Mouse (Mus musculus): ENCODE results near the gene Gm29776.

Gm29776 gene

DNA sequence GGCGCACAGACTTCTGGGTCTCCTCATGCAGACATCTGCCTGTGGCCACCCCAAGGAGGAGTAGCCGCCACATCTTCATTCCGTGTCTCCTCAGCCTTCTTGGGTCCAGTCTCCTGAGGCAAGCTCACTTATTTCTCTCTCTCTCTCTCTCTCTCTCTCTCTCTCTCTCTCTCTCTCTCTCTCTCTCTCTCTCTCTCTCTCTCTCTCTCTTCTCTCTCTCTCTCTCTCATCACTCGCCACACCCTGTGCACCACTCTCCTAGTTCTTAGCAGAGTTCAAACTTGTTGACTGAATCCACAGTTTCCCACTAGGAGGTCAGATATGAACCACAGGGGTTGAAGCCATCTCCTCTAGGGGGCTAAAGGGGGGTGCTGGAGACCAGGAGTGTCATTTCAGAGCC, at the start of gene Gm29776:
Gene Gm29776 (minus strand): TSS at position 101 of the 400 bp plus-strand sequence.
- DNase-seq (ENCODE audit: low read depth), result no peak

DNA sequence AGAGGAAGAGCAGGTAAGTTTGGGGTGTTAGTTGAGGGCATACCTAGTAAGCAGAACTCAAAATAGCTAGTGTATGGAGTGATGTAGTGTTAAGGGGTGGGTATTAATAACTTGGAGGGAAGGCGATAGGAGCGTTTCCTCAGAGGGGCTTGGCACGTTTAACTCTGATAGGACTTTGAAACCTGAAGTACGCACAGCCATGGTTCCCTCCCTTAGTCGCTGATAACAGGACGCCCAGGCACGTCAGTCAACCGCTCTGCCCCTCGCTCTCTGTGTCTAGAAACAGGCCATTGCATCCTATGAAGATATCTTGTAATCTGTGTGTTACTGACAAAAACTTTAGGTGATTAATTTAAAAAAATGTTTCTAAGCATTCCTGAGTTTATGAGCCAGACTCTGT, 47.4 kb upstream of the Gm29776 start:
- no peak for DNase-seq (ENCODE audit: low read depth)

DNA sequence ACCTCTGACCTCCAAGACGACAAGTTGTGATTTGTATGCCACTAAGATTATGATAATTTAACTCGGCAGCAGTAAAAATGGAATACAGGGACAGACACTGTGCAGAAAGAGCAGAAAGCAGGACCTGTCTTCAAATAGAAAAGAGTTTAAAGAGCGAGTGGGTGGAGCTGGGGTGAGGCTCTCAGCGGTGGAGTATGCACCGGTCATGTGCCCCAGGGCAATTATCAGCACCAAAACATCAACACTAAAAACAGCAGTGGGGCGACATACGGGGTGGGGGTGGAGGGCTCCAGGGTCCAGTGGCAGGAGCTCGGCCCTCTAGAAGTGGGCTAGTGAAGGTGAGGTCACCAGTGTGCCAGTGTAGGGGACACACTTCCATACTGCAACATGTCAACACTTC, 45.8 kb upstream of the Gm29776 start:
- no peak for DNase-seq (ENCODE audit: low read depth)

DNA sequence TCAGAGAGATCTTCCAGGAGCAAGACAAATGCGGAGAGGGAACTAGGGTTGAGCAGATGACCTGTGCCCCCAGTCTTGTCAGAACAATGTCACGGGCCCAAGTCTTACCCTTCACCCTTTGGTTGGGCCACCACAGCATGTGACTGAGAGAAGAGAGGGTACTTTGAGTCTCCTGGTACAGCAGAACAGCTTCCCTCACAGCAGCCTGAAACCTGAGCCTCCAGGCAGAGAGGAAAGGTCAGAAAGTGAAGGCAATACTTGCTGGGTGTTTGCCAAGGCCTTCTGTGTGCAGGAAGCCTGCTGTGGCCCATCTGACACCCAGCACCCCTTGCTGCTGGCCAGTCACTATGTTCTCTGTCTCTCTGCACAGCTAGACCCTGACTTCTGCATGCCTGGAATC, 43.7 kb upstream of the Gm29776 start:
- no peak for DNase-seq (ENCODE audit: low read depth)

DNA sequence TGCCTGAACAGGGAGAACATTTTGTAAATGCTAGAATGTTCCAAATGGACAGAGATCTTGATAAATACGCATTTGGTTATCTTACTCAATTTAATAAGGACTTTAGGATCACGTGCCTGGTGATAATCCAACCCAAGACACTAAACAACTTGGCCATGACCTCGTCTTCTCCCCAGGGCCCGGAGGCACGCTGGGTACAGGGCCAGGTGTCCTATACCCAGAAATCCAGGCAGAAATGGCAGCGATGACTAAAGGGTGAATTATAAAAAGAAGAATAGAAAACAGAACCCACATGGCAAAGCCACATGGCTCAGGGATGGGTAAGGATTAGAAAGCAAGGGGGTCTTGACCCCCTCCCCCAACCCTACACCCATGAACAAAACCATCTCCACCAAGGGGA, 43.1 kb upstream of the Gm29776 start:
- DNase-seq (ENCODE audit: low read depth), result no peak

DNA sequence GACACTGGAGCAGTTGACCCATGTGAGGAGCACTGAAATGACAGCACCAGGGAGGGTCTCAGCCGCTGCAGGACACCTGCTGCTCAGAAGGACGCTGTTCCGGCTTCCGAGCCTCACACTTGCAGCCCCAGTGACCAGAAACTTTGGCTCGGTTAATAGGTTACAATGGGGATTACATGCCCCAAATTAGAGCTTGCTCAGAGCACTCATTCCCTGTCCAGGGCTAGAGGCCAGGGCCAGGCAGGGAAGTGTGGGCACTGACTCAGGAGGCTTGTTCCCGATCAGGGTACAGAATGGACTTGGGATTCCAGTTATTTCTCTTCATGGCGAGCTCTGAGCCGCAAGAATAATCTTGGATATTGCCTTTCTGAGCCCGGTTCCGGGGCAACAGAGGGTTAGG, 39.0 kb upstream of the Gm29776 start:
- no peak for DNase-seq (ENCODE audit: low read depth)

DNA sequence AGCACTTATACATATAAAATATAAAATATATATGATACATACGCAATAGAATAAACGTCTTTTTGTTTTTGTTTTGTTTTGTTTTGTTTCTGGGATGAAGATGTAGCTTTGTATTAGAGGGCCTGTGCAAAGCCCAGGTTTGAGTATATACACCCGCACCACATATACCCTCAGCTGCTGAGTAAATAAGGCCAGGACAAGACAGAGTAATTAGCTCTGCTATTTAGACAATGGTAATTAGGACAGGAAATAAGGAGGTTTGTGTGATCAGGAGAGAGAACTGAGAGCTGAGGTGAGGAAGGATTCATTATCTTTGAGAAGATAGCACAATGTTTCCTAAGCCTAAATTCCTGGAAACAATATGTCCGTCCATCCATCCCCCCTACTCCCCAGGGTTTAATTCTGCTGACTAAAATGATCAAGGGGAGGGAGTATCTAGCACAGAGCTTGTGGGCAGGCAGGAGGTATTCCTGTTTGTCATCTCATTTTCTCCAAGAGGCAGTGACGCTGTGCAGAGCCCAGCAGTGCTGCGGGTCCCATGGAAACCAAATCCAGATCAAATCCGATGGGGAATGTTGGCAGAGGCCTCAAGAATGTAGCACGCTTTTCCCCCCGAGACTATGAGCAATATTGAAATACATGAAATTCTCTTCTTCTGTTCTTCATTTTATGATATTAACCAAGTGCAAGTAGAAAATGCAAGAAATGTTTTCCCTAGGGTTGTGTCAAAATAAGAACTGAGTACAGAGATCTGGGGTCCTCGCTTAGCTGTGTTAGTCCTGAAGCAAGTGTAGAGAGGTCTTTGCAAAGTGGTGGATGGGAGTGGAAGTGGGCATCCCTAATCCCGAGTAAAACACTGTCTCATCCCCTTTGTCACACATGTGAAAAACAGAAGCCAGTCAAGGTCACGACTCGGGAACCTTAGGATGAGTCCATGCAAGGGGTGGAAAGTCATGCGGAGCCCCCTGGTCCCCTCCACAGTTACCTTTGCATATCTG, 38.2 kb upstream of the Gm29776 start:
- DNase-seq (ENCODE audit: low read depth), result no peak

DNA sequence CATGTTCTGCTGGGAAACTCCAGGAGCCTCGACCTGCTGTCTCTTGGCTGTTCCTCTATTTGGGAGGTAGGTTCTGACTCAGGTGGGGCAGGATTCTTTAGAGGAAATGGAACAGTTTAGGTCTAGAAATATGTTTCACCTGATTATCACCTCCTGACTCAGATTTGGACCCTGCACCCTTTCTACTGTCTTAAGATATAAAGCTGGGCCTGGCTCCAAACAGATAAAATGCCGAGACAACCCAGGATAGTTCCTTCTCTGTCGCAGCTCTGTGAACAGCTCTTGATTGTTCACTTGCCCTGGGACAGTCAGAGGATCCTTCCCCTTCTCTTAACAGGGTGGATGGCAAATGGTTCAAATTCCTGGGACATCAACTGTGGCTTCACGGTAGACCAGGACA, 36.6 kb upstream of the Gm29776 start:
- DNase-seq (ENCODE audit: low read depth), result no peak

DNA sequence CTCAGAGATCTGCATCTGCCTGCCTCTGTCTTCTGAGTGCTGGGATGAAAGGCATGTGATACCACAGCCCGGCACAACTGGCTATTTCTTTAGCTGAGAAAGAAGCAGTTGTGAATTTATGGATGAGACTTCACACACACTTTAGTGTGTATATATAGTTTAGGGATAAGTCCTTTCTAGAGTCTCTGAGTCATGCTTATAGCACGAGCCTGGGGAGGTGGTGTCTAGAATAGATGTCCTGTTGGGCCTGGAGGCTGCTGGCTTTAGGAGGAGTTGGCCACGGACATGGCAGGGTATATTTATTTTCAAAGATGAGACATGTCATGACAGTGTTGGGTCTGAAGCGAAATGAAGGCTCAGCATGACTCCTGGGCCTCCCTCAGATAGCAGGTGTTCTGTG, 35.4 kb upstream of the Gm29776 start:
- DNase-seq (ENCODE audit: low read depth), result no peak

DNA sequence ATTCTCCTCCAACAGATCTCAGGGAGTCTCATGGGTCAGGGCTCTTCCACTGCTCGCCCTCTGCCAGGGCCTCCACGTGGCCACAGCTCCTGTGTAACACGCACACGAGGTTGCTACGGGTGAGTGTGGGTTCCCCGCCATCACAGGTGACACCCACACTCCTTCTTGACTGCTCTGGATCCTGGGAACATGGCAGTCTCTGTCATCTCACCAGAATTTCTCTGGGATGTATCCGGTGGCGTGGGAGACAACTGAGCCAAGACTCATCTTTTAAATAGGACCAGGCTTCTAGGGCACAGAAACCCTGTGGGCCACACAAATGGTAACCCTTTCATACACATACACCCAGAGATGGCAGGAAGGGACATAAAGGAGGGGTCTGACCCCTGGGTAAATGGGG, 33.6 kb upstream of the Gm29776 start:
- DNase-seq (ENCODE audit: low read depth), result no peak

DNA sequence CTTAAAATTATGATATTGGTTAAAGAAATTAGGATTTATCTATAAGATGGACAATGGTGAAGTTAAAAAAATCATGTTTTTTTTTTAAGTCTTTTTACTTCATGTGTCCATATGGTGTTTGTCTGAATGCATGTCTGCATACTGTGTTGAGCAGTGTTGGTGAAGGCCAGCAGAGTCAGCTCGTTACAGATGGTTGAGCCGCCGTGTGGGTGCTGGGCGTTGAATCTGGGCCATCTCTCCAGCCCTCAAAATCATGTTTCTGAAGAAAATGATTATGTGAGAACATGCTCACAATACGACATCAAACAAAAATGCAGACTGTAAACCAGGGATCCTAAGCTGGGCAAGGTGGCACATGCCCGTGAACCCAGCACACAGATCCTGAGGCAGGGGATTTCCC, 31.7 kb upstream of the Gm29776 start:
- no peak for DNase-seq (ENCODE audit: low read depth)

DNA sequence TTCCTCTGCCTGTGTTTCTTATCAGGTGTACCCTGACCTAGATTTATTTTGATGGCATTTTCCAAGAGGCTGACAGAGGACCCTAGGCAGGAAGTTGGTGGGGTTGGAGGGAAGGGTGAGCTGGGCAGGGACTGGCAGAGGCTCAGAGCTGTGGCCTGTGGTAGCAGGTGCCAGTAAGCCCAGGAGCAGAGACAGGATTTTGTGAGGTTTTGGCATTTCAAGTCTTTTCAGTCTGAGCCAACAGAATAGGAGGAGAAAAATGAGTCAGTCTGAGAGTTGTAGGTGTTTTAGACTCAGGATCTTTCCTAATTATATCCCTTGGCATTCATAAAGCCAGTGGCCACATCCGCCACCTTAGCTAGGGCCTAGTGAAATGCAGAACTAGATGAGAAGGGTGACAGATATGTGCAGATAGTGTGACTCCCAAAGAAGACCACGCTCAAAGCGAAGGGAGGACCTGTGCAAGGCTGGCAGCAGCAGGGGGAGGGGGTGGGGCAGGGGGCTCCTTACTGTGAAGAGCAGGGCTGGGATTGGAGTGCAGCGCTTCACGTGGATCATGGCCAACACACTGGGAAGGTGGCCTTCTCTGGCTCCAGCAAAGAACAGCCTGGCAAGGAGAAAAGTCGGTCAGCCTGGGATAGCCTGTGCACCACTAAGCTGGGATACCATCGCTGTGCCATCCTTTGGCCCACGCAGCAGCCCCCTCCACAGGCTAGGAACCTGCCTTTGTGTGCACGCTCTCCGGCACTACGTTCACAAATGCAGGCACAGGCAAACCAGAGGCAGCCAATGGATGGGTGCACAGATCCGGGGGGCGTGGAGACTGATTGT, 30.4 kb upstream of the Gm29776 start:
- DNase-seq (ENCODE audit: low read depth), result no peak

DNA sequence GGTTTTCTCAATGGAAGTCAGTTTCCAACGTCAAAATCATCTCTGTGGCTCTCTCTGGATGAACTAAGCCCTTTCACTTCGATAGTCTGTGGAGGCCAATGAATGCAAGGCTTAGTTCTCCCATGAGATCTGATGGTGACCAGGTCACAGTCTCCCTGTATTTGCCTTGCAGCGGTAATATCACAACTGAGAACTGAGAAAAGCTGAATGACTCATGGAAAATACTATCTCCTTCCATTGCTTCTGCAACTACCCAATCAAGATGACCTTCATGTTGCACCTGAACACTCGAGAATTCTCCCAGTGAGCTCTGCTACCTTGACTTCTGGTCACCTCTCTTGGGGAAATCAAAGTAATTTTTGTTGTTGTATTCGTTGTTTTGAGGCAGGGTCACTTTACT, 28.9 kb upstream of the Gm29776 start:
- no peak for DNase-seq (ENCODE audit: low read depth)

DNA sequence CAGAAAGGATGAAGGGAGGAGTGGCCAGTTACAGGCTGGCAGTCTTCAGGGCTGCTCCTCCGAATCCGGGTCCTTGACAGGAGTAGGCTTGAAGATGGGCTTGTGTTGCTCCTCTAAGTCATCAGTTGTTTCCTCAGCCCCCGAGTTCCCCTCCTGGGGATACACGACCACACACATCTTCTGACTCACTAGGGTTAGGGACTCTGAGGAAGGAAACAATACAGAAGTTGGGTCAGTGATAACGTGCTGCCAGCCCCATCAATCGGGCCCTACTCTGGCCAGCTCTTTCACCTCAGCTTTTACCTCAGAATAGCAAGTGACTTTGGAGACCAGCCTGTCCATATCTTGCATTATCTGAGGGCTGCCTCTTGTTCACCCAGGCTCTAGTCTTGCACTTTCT, 25.4 kb upstream of the Gm29776 start:
- DNase-seq (ENCODE audit: low read depth), result no peak

DNA sequence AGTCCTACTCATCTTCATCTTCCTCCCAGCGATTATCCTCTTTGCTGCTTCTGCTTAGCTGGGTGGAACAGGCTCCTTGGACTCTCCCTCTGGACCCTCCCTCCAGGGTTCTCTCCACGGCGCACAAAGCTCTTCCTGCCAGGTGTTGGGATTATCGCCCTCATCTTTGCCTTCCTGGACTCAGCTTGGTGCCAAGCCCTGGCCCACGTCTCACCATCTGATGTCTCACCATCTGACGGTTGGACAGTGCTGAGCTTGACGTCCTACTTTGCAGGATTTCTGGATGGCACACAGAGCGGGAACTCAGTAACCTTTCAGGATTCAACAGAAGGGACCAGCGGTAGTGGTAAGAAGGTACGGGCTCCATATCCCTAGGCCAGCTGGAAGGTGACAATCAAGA, 23.1 kb upstream of the Gm29776 start:
- no peak for DNase-seq (ENCODE audit: low read depth)

DNA sequence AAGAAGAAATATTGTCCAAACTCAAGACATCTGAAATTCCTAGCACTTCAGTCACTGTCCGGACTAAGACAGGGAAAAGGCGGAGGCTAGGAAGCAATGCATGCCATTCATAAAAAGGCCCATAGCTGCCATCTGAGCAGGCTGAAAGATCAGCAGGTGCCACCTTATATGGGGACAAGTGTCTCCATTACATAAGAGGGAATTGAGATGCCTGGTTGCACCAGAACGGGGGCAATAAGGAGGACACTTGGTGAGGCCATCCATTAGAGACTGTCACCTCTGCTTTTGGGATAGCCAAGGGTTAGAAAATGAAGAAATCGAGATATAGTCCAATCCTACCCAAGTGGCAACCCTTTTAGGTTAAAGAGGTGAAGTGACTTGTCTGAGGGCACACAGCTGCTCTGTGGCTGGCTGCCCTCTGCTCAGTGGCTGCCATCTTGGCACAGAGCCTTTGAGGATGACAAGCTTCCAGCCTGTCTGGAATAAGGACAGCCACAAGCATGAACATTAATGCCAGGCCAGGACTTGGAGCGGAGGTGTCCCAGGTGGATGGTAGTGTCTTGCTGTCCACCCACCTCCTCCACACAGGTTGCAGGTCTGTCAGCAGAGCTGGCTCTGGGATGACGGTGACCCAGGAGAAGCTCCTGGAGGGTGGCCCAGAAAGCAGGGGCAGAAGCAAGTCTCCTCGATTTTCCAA, 22.2 kb upstream of the Gm29776 start:
- DNase-seq (ENCODE audit: low read depth), result no peak

DNA sequence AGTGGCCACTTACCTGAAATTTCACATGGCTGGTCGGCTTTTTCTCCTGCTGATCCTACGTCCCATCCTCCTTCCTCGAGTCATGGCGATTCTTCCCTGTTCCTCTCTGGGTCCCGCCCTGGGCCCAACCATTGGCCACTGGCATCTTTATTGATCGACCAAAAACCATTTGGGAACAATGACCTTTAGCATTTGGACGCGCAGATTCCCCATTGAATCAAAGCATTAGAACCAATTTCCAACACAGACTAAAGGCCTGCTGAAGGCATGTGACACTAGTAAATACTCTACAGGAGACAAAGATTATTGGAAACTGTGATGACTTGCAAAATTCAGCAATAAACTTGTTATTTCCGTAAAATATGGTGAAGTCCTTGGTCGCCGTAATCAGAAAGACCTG, 21.4 kb upstream of the Gm29776 start:
- DNase-seq (ENCODE audit: low read depth), result no peak

DNA sequence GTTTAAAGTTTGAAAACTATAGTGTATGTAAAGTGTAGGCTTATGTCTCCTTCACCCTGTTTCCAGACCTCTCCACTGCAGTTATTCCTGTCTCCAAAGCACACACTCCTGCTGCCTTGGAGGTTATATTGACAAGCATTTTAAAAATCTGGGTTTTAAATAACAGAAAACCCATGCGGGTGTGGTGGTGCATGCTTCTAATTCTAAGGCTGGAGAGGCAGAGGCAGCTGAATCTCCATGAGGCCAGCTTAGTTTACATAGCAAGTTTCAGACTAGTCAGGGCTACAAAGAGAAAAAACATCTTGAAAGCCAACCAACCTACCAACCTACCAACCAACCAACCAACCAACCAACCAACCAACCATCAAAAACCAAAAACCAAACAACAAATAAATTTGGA, 16.8 kb upstream of the Gm29776 start:
- DNase-seq (ENCODE audit: low read depth), result no peak

DNA sequence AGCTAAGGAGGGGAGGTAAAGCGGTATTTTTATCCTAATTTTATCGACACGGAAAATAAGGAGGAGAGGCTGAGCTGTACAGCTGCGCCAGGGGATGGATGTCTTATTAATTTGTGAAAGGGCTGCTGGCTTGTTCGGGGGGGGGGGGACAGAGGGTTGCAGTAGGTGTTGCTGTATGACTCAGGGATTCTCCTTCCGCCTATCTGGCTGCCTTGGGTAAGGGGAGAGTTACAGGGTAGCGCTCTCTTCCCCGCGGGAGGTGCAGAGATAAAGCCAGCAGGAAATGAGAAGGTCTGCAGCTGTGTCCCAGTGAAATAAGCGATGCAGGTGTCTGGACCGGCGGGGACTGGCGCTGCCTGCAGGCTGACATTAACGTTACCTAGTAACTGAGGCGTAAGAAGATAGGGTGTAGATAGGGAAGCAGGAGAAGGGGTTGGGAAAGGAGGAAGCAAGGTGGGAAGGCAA, 16.0 kb upstream of the Gm29776 start:
- DNase-seq (ENCODE audit: low read depth), result peak; percentile 62

DNA sequence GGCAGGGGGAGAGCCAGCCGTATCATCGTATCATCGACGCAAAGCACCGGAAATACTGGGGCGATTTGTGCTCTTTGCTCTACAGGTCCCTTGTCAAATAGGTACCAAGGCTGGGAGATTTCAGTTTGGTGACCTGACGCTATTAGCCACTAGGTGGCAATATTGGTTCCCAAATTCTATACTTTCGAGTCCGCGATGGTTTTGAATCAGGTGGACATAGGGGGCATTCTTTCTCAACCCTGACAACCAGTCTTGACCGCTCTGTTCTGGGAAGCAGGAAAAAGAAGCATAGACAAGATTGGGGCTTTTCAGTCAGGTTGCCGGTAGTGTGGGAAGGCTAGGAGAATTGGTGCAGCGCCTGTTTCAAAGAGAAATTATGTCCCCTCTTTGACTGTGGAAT, 15.5 kb upstream of the Gm29776 start:
- DNase-seq (ENCODE audit: low read depth), result peak; percentile 89

DNA sequence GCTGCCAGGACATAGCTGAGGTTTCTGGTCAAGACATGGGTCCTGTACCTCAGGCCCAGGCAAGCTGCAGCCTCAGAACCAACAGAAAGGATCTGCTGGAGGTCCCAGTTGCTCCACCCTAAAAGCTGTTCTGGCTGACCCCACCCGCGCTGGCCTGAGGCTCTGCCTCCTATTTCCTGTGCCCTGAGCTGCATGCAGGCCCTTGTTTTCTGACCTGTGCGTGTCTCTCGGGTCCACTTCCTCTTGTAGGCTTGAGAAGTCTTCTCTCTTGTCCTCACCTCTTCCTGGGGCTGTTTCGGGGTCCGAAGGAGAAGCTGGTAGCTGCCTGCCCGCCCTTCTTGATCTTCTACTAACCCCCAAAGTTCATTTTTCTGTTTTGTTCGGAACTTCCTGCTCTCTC, 14.2 kb upstream of the Gm29776 start:
- no peak for DNase-seq (ENCODE audit: low read depth)

DNA sequence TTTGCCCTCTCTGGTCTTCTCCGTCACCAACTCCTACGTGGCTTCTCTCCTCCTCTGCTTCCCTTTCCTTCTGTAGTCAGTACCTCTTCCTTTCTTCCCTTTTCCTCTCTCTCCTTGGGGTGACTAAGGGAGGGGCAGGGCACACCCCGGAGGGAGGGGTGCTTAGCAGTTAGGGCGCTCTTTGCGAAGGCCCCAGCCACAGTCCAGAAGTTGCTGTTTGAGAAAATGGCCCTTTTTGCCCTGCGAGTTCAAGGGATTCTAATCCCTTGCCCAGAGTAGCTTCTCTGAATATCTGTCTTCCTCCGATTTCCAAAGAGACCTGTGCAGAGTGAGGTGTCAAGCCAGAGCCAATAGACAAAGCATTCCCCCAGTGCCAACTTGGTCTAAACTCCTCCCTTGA, 13.4 kb upstream of the Gm29776 start, which contains the start of gene Cebpe:
Gene Cebpe (minus strand): TSS at position 101 of the 400 bp plus-strand sequence.
- no peak for DNase-seq (ENCODE audit: low read depth)
